Mouse (Mus musculus): ENCODE results near the gene Mfsd4b4. TPM values are rescaled to one million over a fixed set of nuclear protein-coding genes. Genes with fewer than 3 reads are reported as not detected.

The Mfsd4b4 gene
- polyA plus RNA-seq, 1 experiment from 2014 or later, result 6.8 TPM

DNA sequence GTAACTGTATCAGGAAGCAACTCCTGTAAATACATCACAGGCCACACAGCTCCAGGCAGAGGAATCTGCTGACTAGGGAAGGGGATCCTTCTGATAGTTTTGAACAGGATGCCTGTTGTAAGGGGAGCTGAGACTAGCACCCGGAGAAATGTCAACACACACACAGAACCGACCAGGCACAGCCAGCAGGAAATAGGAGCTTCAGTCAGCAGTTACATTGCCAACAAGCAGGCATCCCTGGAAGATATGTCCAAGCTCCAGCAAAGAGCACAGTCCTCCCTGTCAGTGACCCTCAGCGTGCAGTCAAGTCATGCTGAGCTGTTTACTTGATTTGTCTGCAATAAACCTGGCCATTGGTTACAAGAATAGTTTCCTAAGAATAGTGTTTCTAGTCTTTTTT is 10.4 kb downstream of the Mfsd4b4 start:
- no peak overlapping the region for H3K9ac ChIP-seq
- no peak for ATAC-seq (ENCODE audit: insufficient number of reproducible peaks, insufficient read depth, low FRiP score, low TSS enrichment)
- H3K4me3 ChIP-seq, result no peak overlapping the region
- H3K4me2 ChIP-seq (replicated peaks), result no peak overlapping the region
- no peaks in the 10 kb centered on the region for H3K9me3 ChIP-seq
- H3K4me1 ChIP-seq, result no peaks in the 10 kb centered on the region
- H3K27ac ChIP-seq, result no peak overlapping the region
- WGBS, result 54% methylated on average over 3 of the region's 3 CpGs
- no peaks in the 10 kb centered on the region for H3K36me3 ChIP-seq
- no peaks in the 10 kb centered on the region for H3K27me3 ChIP-seq

DNA sequence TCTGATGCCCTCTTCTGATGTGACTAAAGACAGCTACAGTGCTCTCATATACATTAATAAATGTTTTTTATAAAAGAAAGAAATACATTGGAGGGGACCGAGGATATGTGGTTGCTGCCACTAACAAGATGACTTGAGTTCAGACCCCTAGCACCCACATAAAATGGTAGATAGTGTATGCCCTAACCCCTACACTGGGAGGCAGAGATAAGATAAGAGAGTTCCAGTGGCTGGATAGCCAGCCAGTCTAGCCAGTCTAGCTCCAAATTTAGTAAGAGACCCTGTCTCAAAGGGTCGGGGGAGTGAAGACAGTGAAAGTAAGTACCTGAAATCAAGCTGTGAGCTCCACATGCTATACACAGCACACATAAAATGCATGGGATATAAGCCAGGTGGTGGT is 33.5 kb downstream of the Mfsd4b4 start:
- WGBS, result 93% methylated on average over 2 of the region's 2 CpGs
- H3K27me3 ChIP-seq, result no peaks in the 10 kb centered on the region
- no peak for ATAC-seq (ENCODE audit: insufficient number of reproducible peaks, insufficient read depth, low FRiP score, low TSS enrichment)
- peaks cover 52% of the 10 kb centered on the region for H3K36me3 ChIP-seq
- no peak overlapping the region for H3K4me3 ChIP-seq
- H3K9ac ChIP-seq, result no peak overlapping the region
- H3K4me2 ChIP-seq (replicated peaks), result no peak overlapping the region
- no peaks in the 10 kb centered on the region for H3K4me1 ChIP-seq
- no peak overlapping the region for H3K27ac ChIP-seq
- H3K9me3 ChIP-seq, result no peaks in the 10 kb centered on the region

DNA sequence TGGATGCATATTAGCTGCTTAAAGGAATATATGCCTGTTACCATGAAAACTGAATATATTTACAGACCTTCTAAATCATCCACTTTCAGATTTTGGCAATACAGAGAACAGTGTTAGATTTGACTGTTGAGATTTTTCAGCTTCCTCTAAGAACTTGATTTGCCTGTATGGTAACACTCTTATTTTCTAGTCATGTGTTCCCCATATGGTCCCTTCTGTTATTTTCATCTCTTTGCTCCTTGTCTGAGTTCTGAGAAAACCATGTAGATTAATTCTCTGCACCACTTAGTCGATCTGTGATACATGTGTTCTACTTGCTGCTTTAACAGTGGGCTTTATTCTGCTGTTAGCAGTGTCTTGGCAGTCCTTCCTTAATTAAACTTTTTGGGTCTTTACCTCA is 56.4 kb downstream of the Mfsd4b4 start:
- Histone ChIP-seq H3K4me1 (no peaks in the 10 kb centered on the region), H3K27ac (no peak overlapping the region), H3K4me3 (no peak overlapping the region), H3K9me3 (no peaks in the 10 kb centered on the region), H3K36me3 (peaks cover 29% of the 10 kb centered on the region), H3K9ac (no peak overlapping the region), H3K27me3 (no peaks in the 10 kb centered on the region), H3K4me2 (replicated peaks) (no peak overlapping the region)
- ATAC-seq (ENCODE audit: insufficient number of reproducible peaks, insufficient read depth, low FRiP score, low TSS enrichment), result no peak
- WGBS, result 88% methylated on average over 1 of the region's 1 CpGs

Other genes with a start within 250 kb of the Mfsd4b4 start
- 21.5 and 21.7 TPM in 2 replicates for gene Rev3l, start 167.1 kb downstream of the Mfsd4b4 start, polyA plus RNA-seq (2016; fragmentation: Nextera tagmentation; extraction: Ambion mirVana)
- gene Mfsd4b2, start 27.7 kb upstream of the Mfsd4b4 start, polyA plus RNA-seq (2016; fragmentation: Nextera tagmentation; extraction: Ambion mirVana), result 0.06 and 0.13 TPM in 2 replicates
- 0.28 and 0.52 TPM in 2 replicates for gene Mfsd4b3, start 60.9 kb upstream of the Mfsd4b4 start, polyA plus RNA-seq (2016; fragmentation: Nextera tagmentation; extraction: Ambion mirVana)
- gene Mfsd4b5, start 87.4 kb upstream of the Mfsd4b4 start, polyA plus RNA-seq (2016; fragmentation: Nextera tagmentation; extraction: Ambion mirVana), result 0.06 TPM in 1 of 2 replicates, not detected in the other
- gene Mfsd4b1, start 126.0 kb upstream of the Mfsd4b4 start, polyA plus RNA-seq (2016; fragmentation: Nextera tagmentation; extraction: Ambion mirVana), result 0.13 TPM in 1 of 2 replicates, not detected in the other
- 5.4 and 6.5 TPM in 2 replicates for gene Slc16a10, start 243.0 kb upstream of the Mfsd4b4 start, polyA plus RNA-seq (2016; fragmentation: Nextera tagmentation; extraction: Ambion mirVana)

Data from embryonic facial prominence, embryonic 12.5 days (tissue).